Mouse (Mus musculus) forebrain, embryonic 11.5 days (tissue): ENCODE results near the gene Gm20388. TPM values are rescaled to one million over a fixed set of nuclear protein-coding genes. Genes with fewer than 3 reads are reported as not detected.

Source experiments
- ATAC-seq: fragments of 200-750 bp; cut with Nextera tagmentation; replicated peaks from 2 replicates; pipeline ENCODE4 v1.8.0; 2017; ENCODE audit warnings: moderate TSS enrichment; ENCODE audit not compliant: low FRiP score
- DNase-seq: peaks from one replicate; pipeline ENCODE4 v3.0.0-alpha.2; 2017; ENCODE audit warnings: low spot score
- H3K27ac ChIP-seq: fragments of 300-500 bp; sonication (generic); 2 replicates; pipeline ENCODE4 v1.5.1; 2014; ENCODE audit warnings: low read depth, low read length
- H3K27me3 ChIP-seq: fragments of 300-500 bp; sonication (generic); 2 replicates; pipeline ENCODE4 v1.6.1; 2014; ENCODE audit warnings: mild to moderate bottlenecking, low read length, mixed read lengths; ENCODE audit not compliant: control insufficient read depth, insufficient read depth
- H3K36me3 ChIP-seq: fragments of 300-500 bp; sonication (generic); 2 replicates; pipeline ENCODE4 v1.6.1; 2014; ENCODE audit warnings: mild to moderate bottlenecking, low read length, moderate library complexity, mixed read lengths; ENCODE audit not compliant: control insufficient read depth, insufficient read depth
- H3K4me1 ChIP-seq: fragments of 300-500 bp; sonication (generic); replicated peaks from 2 replicates; pipeline ENCODE4 v1.6.1; 2014; ENCODE audit warnings: low read length, mixed read lengths; ENCODE audit not compliant: control insufficient read depth, insufficient read depth
- H3K4me2 ChIP-seq: fragments of 300-500 bp; sonication (generic); 2 replicates; pipeline ENCODE4 v1.6.1; 2014; ENCODE audit warnings: low read depth, mild to moderate bottlenecking, low read length, moderate library complexity, mixed read lengths; ENCODE audit not compliant: severe bottlenecking
- H3K4me3 ChIP-seq: fragments of 300-500 bp; sonication (generic); 2 replicates; pipeline ENCODE4 v1.5.1; 2014; ENCODE audit warnings: low read depth, low read length
- H3K9ac ChIP-seq: fragments of 300-500 bp; sonication (generic); 2 replicates; pipeline ENCODE4 v1.6.1; 2014; ENCODE audit warnings: low read length
- H3K9me3 ChIP-seq: fragments of 300-500 bp; sonication (generic); 2 replicates; pipeline ENCODE4 v1.6.1; 2016; ENCODE audit warnings: low read length, mixed read lengths; ENCODE audit not compliant: control insufficient read depth
- WGBS: fragments of 180-500 bp; shearing (Covaris S2); extraction: QIAGEN DNeasy Blood & Tissue Kit; methylation state at CpG from one replicate; pipeline ENCODE4 v1.1.7; 2014; 5-methylcytosine and 5-hydroxymethylcytosine counted together
- polyA plus RNA-seq: library from polyadenylated mRNA; unstranded; fragments of >200 nt; fragmentation: Nextera tagmentation; extraction: Ambion mirVana; gene quantifications from 2 replicates; pipeline ENCODE4 v1.2.1, GENCODE M21; 2014

Gm20388 gene
- polyA plus RNA-seq, 1 experiment from 2014 or later, result not detected

DNA sequence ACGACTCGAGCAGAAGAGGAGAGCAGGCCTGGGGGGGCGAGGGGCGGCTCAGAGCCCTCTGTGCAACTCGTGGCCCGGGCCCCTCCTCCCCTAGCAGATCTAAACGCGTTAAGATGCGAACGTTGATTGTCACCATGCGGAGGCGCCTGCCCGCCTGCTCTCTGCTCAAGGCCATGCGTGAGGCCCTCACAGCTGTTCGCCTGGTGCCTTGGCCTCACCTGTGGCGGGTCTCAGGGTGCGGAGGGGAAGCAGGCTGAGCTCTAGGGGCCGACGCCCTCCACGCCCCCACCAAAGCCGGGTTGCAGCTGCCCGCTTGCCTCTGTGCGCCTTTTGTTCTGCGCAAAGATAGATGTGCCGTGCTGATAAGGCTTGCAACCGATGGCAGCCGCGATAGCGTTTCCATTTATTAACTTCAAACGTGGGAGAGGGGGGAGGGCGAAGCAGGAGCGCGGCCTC lies 2373.6 kb downstream of the Gm20388 start:
- no peak overlapping the region for H3K27ac ChIP-seq
- peak; percentile 75 for DNase-seq
- no peaks in the 10 kb centered on the region for H3K36me3 ChIP-seq
- ATAC-seq, result no peak
- under 1% methylated on average over 33 of the region's 33 CpGs for WGBS
- H3K27me3 ChIP-seq, result peaks cover 34% of the 10 kb centered on the region
- peak overlapping the region; percentile 57 for H3K4me3 ChIP-seq
- peak overlapping the region; percentile 56 for H3K9ac ChIP-seq
- H3K9me3 ChIP-seq, result no peaks in the 10 kb centered on the region
- peak overlapping the region; percentile 73 for H3K4me2 ChIP-seq
- peaks cover 24% of the 10 kb centered on the region for H3K4me1 ChIP-seq

GRCm38 (mm10) chr8:122284659-122285261 lies 2374.1 kb downstream of the Gm20388 start:
- H3K27ac ChIP-seq, result no peak overlapping the region
- 6% methylated on average over 21 of the region's 21 CpGs for WGBS
- peak overlapping the region; percentile 56 for H3K9ac ChIP-seq
- H3K27me3 ChIP-seq, result peaks cover 34% of the 10 kb centered on the region
- ATAC-seq (no peak), DNase-seq (peak; percentile 66)
- H3K36me3 ChIP-seq, result no peaks in the 10 kb centered on the region
- peak overlapping the region; percentile 73 for H3K4me2 ChIP-seq
- peaks cover 24% of the 10 kb centered on the region for H3K4me1 ChIP-seq
- H3K4me3 ChIP-seq, result peak overlapping the region; percentile 57
- H3K9me3 ChIP-seq, result no peaks in the 10 kb centered on the region

- Histone ChIP-seq H3K4me2 (no peak overlapping the region), H3K9me3 (no peaks in the 10 kb centered on the region), H3K4me3 (no peak overlapping the region), H3K27ac (no peak overlapping the region), H3K9ac (no peak overlapping the region), H3K27me3 (peaks cover 34% of the 10 kb centered on the region), H3K4me1 (peaks cover 24% of the 10 kb centered on the region), H3K36me3 (no peaks in the 10 kb centered on the region)
- no peak for ATAC-seq
- DNase-seq, result no peak
- WGBS, result 71% methylated on average over 6 of the region's 6 CpGs
These were observed 2375.1 kb downstream of the Gm20388 start for GRCm38 (mm10) chr8:122285727-122286126.

- Histone ChIP-seq H3K4me2 (no peak overlapping the region), H3K4me1 (peaks cover 26% of the 10 kb centered on the region)
- ATAC-seq, result no peak
These were observed 2376.3 kb downstream of the Gm20388 start for GRCm38 (mm10) chr8:122286899-122287298.

DNA sequence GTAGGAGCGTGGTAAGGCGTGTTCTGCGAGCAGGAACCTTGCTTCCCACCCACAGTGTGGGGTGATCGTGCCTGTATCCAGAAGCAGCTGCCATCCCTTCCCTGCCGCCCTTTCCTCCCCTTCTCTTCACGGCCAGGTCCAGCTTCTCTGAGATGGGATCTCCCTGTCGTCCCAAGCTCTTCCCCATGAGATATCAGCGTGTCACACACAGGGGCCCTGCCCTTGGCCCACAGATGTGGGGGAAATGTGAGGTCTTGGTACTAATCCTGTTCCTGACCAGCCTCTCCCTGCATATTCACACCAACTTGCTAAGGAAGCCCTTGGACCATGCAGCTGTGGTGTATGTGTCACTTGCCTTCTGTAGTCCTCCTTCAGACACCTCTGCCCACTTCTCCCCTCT lies 2377.1 kb downstream of the Gm20388 start:
- WGBS, result 84% methylated on average over 8 of the region's 8 CpGs
- Histone ChIP-seq H3K4me3 (no peak overlapping the region), H3K4me2 (no peak overlapping the region), H3K27ac (no peak overlapping the region), H3K4me1 (peaks cover 21% of the 10 kb centered on the region), H3K36me3 (no peaks in the 10 kb centered on the region), H3K9ac (no peak overlapping the region), H3K27me3 (peaks cover 31% of the 10 kb centered on the region), H3K9me3 (no peaks in the 10 kb centered on the region)
- DNase-seq, result no peak
- no peak for ATAC-seq

More at GRCm38 (mm10) chr8:122286899-122287298, 2376.3 kb downstream of the Gm20388 start:
- Histone ChIP-seq H3K4me3 (no peak overlapping the region), H3K9me3 (no peaks in the 10 kb centered on the region), H3K36me3 (no peaks in the 10 kb centered on the region), H3K9ac (no peak overlapping the region), H3K27ac (no peak overlapping the region), H3K27me3 (peaks cover 34% of the 10 kb centered on the region)
- no peak for DNase-seq
- 88% methylated on average over 10 of the region's 10 CpGs for WGBS

DNA sequence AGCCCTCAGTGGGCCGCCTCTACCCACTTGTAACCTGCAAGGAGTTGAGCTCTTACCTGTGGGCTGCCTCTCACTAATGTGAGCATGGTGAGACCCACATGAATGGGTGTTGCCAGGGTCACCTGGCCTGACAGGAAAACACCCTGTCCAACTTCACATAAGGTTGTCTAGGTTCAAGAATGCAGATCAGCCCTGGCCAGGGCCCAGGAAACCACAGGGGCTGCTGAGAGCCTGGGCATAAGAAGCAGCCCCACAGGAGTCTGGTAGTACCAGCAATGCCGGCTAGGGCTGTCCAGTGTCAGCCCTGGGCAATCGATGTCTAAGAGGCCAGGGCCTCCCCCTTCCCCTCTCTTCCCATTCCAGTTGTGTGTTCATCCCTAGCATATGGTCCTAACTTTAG lies 2377.7 kb downstream of the Gm20388 start:
- Histone ChIP-seq H3K4me3 (no peak overlapping the region), H3K9me3 (no peaks in the 10 kb centered on the region), H3K9ac (no peak overlapping the region), H3K27ac (no peak overlapping the region), H3K4me1 (peaks cover 15% of the 10 kb centered on the region), H3K27me3 (peaks cover 25% of the 10 kb centered on the region), H3K36me3 (no peaks in the 10 kb centered on the region), H3K4me2 (no peak overlapping the region)
- no peak for ATAC-seq
- DNase-seq, result no peak
- 89% methylated on average over 3 of the region's 3 CpGs for WGBS

DNA sequence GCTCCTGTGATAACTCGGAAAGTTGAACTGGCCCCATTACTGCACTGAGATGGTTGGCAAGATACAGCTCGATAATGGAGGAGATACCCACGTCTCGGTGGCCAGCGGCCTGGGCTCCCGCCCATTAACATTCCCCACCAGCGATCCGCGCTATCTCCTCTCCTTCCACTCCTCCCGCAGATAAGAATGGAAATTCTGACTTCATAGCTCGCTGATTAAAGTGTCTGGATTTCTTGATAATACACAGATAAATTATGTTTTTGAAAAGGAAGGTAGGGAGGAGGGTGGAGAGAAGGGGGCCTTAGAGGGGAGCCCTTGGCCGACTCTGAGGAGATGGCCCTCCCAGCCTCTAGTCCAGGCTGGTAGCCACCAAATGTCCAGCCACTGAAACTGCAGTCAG lies 2380.4 kb downstream of the Gm20388 start:
- H3K9me3 ChIP-seq, result no peaks in the 10 kb centered on the region
- H3K27ac ChIP-seq, result no peak overlapping the region
- H3K4me1 ChIP-seq, result peaks cover 6% of the 10 kb centered on the region; the same call in 1 of the 2 replicates
- H3K36me3 ChIP-seq, result no peaks in the 10 kb centered on the region
- no peak overlapping the region for H3K9ac ChIP-seq
- WGBS, result 84% methylated on average over 12 of the region's 12 CpGs
- ATAC-seq (no peak), DNase-seq (no peak)
- no peak overlapping the region for H3K4me3 ChIP-seq
- no peaks in the 10 kb centered on the region for H3K27me3 ChIP-seq
- no peak overlapping the region for H3K4me2 ChIP-seq

- Histone ChIP-seq H3K4me1 (peaks cover 6% of the 10 kb centered on the region; the same call in 1 of the 2 replicates), H3K9me3 (no peaks in the 10 kb centered on the region)
These were observed 2380.9 kb downstream of the Gm20388 start for GRCm38 (mm10) chr8:122291549-122291948.

DNA sequence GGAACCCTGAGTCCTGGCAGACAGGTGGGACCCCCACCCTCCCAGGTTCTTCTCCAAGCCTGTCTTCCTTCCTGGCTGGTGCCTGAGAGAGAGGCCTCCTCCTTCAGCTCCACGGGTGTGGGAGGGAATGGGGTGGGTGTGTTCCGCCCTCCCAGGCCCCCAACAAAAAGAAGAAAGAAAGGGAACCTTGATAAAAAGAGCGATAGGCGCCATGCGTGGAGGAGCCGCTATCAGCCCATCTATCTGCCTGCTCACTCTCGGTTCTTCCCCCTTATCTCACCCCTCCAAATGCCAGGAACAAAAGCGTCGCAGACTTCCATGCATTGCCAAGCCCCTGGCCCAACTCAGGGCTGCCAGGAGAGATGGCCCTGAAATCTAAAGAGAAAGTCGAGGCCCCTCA lies 2382.8 kb downstream of the Gm20388 start:
- H3K4me1 ChIP-seq, result peaks cover 6% of the 10 kb centered on the region; the same call in 1 of the 2 replicates
- no peak overlapping the region for H3K4me2 ChIP-seq
- 69% methylated on average over 10 of the region's 10 CpGs for WGBS
- ATAC-seq, result no peak
- H3K9me3 ChIP-seq, result no peaks in the 10 kb centered on the region
- no peaks in the 10 kb centered on the region for H3K36me3 ChIP-seq
- H3K27me3 ChIP-seq, result no peaks in the 10 kb centered on the region
- H3K27ac ChIP-seq, result no peak overlapping the region
- no peak overlapping the region for H3K4me3 ChIP-seq
- no peak overlapping the region for H3K9ac ChIP-seq
- no peak for DNase-seq

More at GRCm38 (mm10) chr8:122291549-122291948, 2380.9 kb downstream of the Gm20388 start:
- WGBS, result 36% methylated on average over 10 of the region's 10 CpGs
- no peak overlapping the region for H3K27ac ChIP-seq
- ATAC-seq (no peak), DNase-seq (no peak)
- H3K4me3 ChIP-seq, result no peak overlapping the region
- H3K9ac ChIP-seq, result no peak overlapping the region
- H3K27me3 ChIP-seq, result no peaks in the 10 kb centered on the region
- no peak overlapping the region for H3K4me2 ChIP-seq
- no peaks in the 10 kb centered on the region for H3K36me3 ChIP-seq
